Mouse (Mus musculus) forebrain, postnatal 0 days (tissue): Measurements from ENCODE around the gene Slc22a22. TPM values are rescaled to one million over a fixed set of nuclear protein-coding genes. Genes with fewer than 3 reads are reported as not detected.
"Not testable (repeated sequence)": the region's sequence is repeated elsewhere in the genome, so short reads cannot be mapped to it uniquely, and the experiment has no call there.

Source experiments
- ATAC-seq: fragments of 200-750 bp; cut with Nextera tagmentation; 2 replicates; pipeline ENCODE4 v1.8.0; 2017; ENCODE audit warnings: mild to moderate bottlenecking, moderate library complexity
- DNase-seq: peaks from one replicate; pipeline ENCODE4 v3.0.0-alpha.2; 2015
- H3K27ac ChIP-seq: fragments of 300-500 bp; sonication (generic); 2 replicates; pipeline ENCODE4 v1.5.1; 2014; ENCODE audit warnings: low read depth, mild to moderate bottlenecking, antibody characterized with exemption, low read length, moderate library complexity, mixed read lengths
- H3K27me3 ChIP-seq: fragments of 300-500 bp; sonication (generic); 2 replicates; pipeline ENCODE4 v1.6.1; 2014; ENCODE audit warnings: mild to moderate bottlenecking, low read length, mixed read lengths; ENCODE audit not compliant: insufficient read depth
- H3K36me3 ChIP-seq: fragments of 300-500 bp; sonication (generic); 2 replicates; pipeline ENCODE4 v1.6.1; 2014; ENCODE audit warnings: mild to moderate bottlenecking, moderate library complexity; ENCODE audit not compliant: insufficient read depth
- H3K4me1 ChIP-seq: fragments of 300-500 bp; sonication (generic); 2 replicates; pipeline ENCODE4 v1.6.1; 2014; ENCODE audit warnings: antibody characterized with exemption; ENCODE audit not compliant: insufficient read depth
- H3K4me2 ChIP-seq: fragments of 300-500 bp; sonication (generic); 2 replicates; pipeline ENCODE4 v1.6.1; 2014; ENCODE audit warnings: low read depth, mild to moderate bottlenecking, moderate library complexity
- H3K4me3 ChIP-seq: fragments of 300-500 bp; sonication (generic); 2 replicates; pipeline ENCODE4 v1.5.1; 2014; ENCODE audit warnings: low read depth, low read length, mixed read lengths
- H3K9ac ChIP-seq: fragments of 300-500 bp; sonication (generic); 2 replicates; pipeline ENCODE4 v1.6.1; 2014; ENCODE audit warnings: mild to moderate bottlenecking
- H3K9me3 ChIP-seq: fragments of 300-500 bp; sonication (generic); 2 replicates; pipeline ENCODE4 v1.6.1; 2016; ENCODE audit warnings: low read length
- CTCF ChIP-seq: sonication (generic); IDR thresholded peaks from 2 replicates; pipeline ENCODE4 v1.5.1; 2016; ENCODE audit warnings: antibody characterized with exemption, control low read depth, low read depth
- WGBS: fragments of 180-500 bp; shearing (Covaris S2); extraction: QIAGEN DNeasy Blood & Tissue Kit; methylation state at CpG from one replicate; pipeline ENCODE4 v1.1.7; 2014; 5-methylcytosine and 5-hydroxymethylcytosine counted together
- polyA plus RNA-seq: library from polyadenylated mRNA; unstranded; fragments of >200 nt; fragmentation: Nextera tagmentation; extraction: Ambion mirVana; gene quantifications from 2 replicates; pipeline ENCODE4 v1.2.1, GENCODE M21; 2015
- total RNA-seq: library from RNA; depleted of rRNA; stranded (reverse); fragments of >200 nt; gene quantifications from 2 replicates; pipeline ENCODE4 v1.2.3, GENCODE M21; 2014

Slc22a22 gene
- total and polyA plus RNA-seq, 2 experiments from 2014 or later = 0.24 TPM; not detected in 1

DNA sequence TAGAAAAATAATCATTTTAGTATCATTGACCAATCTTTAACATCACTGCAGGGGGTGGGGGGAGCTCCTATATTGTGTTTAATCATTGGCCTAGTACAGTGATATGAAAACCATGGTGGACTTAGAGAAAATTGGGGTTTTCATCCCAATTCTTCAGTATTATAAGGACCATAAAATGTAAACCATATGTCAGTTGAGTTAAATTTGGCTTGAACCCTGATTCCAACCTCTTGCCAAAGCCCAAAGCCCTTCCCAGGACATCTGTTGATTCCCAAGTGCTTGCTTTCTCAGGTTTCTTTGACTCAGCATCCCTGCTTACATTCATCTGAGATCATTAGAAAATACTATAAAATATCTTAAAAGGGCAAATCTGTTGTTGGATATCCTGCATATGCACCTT lies 201.0 kb downstream of the Slc22a22 start:
- Histone ChIP-seq H3K27me3 (no peaks in the 10 kb centered on the region), H3K4me3 (no peak overlapping the region), H3K9me3 (no peaks in the 10 kb centered on the region), H3K4me1 (no peaks in the 10 kb centered on the region), H3K4me2 (no peak overlapping the region), H3K36me3 (no peaks in the 10 kb centered on the region), H3K27ac (no peak overlapping the region), H3K9ac (no peak overlapping the region)
- no peak for ATAC-seq
- no peak for TF ChIP-seq CTCF
- no peak for DNase-seq

DNA sequence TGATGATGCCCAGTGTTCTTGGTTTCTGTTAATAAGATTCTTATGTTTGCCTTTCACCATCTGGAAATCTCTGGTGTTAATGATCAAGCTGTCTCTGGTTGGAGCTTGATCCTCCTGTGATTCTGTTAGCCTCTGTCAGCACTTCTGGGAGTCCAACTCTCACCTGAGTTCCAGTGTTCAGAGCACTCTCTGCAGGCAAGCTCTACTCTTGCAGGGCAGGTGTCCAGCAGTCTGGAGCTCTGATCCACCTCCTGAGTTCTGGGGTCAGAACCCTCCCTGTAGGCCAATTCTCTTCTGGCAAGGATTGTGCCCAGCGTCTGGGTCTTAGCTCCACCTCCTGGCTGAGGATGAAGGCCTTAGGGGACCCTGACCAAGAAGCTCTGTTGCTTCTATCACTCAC lies 237.4 kb downstream of the Slc22a22 start:
- 92% methylated on average over 1 of the region's 1 CpGs for WGBS
- not testable (repeated sequence) for H3K36me3 ChIP-seq, H3K27me3 ChIP-seq, H3K9ac ChIP-seq, H3K4me3 ChIP-seq, DNase-seq, H3K27ac ChIP-seq, H3K4me1 ChIP-seq, H3K4me2 ChIP-seq, ATAC-seq, H3K9me3 ChIP-seq

DNA sequence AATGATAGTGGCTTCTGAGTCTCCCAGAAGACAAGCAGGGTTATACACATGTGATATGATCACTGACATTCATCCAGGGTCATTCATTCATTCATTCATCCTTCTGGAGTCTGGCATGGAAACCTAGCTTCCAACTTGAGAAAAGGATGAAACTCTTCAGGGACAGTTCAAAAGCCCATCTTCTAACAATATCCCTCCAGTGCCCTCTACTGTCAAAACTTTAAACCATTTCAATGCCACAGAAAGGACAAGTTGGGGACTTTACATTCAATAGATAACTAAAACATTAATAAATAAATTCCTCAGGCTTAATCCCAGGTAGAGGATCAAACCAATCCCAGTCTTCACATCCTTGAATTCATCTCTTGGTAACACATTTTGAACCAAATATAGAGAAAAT lies 247.0 kb downstream of the Slc22a22 start:
- Histone ChIP-seq H3K4me1 (no peaks in the 10 kb centered on the region), H3K9me3 (no peaks in the 10 kb centered on the region), H3K36me3 (no peaks in the 10 kb centered on the region), H3K4me2 (no peak overlapping the region), H3K27me3 (no peaks in the 10 kb centered on the region), H3K27ac (no peak overlapping the region), H3K9ac (no peak overlapping the region), H3K4me3 (no peak overlapping the region)
- peak; percentile 30; the same call in 1 of the 2 replicates for TF ChIP-seq CTCF
- DNase-seq (no peak), ATAC-seq (no peak)

DNA sequence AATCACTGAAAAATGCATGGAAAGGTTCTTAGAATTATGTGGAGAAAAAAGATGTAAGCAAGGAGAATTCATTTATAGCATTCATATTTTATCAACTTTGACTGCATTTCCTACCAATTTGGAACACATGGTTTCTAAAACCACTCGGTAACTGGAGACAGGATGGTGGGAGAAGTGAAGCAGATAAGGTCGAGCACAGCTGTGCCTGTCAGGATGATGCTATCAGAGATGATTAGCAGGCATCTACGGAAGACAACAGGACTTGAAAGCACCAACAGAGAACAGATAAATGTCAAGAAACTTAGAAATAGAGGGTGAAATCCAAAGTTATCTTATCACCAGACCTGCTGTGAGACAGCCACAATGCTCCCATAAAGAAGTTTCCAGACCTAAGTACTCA lies 272.1 kb downstream of the Slc22a22 start:
- Histone ChIP-seq H3K4me3 (no peak overlapping the region), H3K9ac (no peak overlapping the region), H3K4me2 (no peak overlapping the region), H3K36me3 (no peaks in the 10 kb centered on the region), H3K27ac (no peak overlapping the region), H3K27me3 (no peaks in the 10 kb centered on the region), H3K4me1 (no peaks in the 10 kb centered on the region), H3K9me3 (no peaks in the 10 kb centered on the region)
- 87% methylated on average over 3 of the region's 3 CpGs for WGBS
- TF ChIP-seq CTCF = no peak
- no peak for ATAC-seq
- no peak for DNase-seq

DNA sequence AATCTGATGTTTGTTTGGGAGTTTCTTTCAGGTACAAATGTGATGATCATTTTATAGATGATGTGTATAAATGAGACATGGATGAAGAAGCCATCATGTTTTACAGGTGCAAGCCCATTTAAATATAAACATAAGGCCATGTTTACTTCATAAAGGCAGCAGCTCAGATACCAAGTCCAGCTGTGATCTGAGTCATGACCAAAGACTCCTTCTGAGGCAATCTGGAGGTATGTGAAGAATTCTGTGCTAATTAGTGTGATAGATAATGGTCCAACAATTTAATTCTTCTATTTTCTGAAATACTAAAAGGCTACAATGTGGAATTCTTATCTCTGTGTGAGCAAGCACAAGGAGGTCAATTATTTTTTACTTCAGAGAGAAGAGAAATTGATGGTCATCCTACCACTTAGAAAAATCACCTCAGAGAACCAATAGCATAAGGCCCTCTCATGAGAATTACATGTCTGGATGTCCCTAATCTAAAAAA lies 272.9 kb downstream of the Slc22a22 start:
- Histone ChIP-seq H3K36me3 (no peaks in the 10 kb centered on the region), H3K9me3 (no peaks in the 10 kb centered on the region), H3K4me3 (no peak overlapping the region), H3K4me1 (no peaks in the 10 kb centered on the region), H3K9ac (no peak overlapping the region), H3K27ac (no peak overlapping the region), H3K4me2 (no peak overlapping the region), H3K27me3 (no peaks in the 10 kb centered on the region)
- DNase-seq (no peak), ATAC-seq (no peak)
- no peak for TF ChIP-seq CTCF
